Mouse (Mus musculus) yolk sac, embryonic 10.5 days (tissue): Measurements from ENCODE around the gene Gm21969.

ENCODE experiments used
- DNase-seq: peaks from one replicate; pipeline ENCODE4 v3.0.0-alpha.2; 2017; ENCODE audit warnings: low spot score

The Gm21969 gene

DNA sequence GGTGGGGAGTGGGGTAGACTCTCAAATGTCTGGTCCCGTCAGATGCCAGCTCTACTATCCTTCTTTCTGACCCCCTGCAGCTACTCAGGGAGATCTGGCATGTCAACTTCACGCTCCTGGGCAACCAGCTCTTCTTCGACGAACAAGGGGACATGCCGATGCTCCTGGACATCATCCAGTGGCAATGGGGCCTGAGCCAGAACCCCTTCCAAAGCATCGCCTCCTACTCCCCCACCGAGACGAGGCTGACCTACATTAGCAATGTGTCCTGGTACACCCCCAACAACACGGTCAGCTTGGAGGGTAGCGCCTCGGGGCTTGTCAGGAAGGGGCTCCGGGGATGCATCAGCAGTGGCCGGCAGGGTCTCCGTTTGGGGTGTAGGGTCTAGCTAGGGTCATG is 58.9 kb downstream of the Gm21969 start:
- no peak for DNase-seq

DNA sequence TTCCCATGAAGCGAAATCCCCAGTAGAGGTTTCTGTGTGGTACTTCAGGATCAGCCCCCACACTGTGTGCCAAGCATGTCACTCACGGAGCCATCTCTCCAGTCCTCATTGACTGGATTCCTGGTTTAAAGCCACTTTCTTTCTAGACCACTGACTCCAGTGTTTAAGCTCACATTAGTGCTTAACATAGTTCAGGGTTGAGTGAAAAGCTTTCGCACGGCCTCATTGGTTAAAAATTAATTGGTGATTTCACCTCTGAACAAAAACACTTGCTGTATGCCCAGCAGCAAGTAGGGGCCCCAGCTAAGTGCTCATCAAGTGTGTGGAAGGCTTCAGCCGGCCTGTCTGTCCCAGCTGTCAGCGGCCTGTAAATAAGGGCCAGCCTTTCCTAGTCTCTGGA is 64.6 kb downstream of the Gm21969 start:
- DNase-seq = no peak

DNA sequence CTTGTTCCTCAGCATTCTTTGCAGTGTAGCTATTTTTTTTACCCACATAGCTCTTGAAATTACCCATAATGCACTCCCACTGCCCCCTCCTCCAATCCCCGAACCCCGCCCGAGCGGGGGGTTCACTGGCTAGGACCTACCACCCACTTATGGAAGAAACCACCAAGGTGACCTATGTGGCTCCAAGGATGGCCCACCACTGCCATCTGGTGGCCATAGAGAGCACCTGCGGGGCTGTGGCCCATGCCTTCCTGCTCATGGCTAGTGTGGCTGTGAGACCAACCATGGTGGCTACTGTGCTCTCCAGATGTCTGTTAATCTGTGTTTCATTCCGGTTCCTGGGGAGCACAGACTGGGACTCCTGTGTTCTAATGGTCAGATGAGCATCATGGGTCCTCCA is 66.9 kb downstream of the Gm21969 start:
- DNase-seq = peak; percentile 44

DNA sequence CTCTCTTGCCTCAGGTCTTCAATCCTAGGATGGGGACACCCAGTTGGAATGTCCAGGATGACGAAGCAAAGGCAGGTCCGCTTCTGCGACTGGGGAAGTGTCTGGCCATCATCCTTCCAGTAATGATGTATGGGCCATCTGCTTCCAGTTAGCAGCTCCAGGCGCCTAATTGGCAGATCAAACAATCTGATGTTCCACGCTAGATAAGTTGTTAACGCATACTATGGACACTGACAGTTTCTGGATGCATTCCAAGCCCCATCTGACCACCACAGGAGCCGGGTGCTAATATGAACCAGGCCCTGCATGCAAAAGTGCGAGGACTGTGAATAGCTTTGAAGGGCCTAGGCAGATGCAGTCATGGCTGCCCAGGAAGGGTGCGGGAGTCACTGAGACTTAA is 72.7 kb downstream of the Gm21969 start:
- DNase-seq = no peak

DNA sequence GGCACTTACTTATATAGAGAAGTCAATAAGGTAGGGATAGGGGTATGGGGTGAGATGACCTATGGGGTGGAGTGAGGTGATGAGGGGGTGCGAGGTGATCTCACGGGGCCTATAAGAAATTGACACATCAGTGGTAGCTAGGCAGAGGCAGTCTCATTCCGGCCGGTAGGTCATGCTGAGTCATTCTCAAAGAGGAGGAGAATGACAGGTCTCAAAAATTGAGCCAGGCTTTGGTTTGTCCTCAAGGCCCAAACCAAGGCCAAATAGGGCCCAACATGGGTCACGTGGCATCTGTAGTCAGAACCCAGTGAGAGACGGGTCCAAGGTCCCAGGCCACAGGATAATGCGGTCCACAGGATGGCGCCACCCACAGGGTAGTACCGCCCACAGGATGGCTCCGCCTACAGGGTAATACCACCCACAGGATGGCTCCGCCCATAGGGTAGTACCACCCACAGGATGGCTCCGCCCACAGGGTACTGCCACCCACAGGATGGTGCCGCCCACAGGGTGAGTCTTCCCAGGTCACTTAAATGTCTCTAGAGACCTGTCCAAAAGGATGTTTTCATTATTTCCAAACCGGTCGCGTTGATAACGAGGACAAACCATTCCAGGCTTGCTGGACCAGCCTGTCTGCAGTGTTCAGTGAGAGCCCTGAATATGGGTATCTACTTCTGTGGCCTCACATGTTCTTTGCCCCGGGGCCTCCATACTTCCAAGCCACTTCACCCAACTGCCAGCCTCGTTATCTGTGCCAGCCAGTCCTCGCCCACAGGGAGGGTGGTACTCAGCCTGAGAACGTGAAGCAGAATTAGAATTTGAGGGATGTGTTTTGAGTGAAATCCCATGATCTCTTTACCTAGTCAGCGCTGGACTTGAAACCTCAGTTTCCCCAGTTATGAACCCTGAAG is 81.0 kb downstream of the Gm21969 start:
- no peak for DNase-seq

DNA sequence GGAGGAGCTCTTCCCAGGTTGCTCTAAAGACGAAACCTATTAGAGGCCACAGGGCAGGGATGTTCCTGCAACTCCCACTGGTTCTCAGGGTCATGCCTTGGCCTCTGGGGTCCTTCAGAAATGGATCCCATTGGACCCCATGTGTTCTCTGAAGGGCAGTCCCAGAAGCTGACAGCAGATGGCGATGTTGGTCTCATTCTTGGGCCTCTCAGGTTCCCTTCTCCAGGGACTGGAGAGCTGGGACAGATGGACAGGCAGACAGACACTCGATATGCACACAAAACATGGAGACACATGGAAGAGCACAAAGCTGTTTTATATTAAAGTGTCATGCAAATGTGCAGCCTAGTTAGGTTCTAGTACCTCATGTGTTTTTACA is 81.6 kb downstream of the Gm21969 start:
- no peak for DNase-seq

DNA sequence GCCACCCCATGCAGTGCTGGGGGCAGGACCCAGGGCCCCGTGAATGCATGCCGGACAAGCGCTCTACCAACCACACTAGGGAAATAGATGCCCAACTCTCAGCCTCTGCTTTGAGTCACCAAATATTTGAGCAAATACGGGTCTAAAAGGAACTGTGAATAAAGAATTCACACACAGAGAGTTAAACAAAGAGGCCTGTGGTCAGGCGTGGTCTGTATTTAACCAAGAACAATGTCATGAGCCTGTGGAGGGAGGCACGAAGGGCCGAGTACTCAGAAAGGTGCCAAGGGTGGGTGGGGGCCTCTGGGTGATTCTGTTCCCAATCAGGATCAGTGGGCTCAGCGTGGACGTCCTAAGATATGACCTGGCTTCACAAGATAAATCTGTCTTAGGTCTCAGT is 85.1 kb downstream of the Gm21969 start:
- DNase-seq = no peak

DNA sequence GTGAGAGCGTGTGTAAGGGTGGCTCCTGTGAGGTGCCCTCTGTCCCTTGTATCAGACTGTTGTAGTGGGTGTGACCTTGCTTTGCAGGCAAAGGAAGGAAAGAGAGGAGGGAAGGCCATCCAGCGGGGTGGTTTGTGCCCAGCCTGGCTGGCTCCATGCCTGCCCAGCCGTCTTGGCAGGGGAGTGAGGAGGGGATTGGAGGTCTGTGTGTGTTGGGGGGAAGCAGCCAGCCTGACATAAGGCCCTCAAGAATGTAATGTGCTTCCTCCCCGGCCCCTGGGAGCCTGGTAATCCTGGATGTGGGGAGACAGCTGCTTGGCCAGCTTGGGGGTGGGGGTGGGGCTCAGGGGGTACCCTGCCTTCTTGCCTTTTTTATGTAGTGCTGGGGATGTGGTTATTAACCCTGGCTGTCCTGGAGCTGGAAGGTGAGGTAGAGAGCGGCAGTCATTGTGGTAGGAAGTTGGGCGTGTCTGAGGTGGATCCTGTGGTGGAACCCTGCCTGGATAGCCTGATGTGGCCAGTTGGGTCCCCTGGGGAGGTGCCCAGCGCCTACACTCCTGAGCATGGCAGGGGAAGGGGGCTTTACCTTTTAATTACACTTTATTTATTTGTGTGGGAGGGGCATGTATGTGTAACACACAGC is 86.8 kb downstream of the Gm21969 start:
- DNase-seq = no peak

DNA sequence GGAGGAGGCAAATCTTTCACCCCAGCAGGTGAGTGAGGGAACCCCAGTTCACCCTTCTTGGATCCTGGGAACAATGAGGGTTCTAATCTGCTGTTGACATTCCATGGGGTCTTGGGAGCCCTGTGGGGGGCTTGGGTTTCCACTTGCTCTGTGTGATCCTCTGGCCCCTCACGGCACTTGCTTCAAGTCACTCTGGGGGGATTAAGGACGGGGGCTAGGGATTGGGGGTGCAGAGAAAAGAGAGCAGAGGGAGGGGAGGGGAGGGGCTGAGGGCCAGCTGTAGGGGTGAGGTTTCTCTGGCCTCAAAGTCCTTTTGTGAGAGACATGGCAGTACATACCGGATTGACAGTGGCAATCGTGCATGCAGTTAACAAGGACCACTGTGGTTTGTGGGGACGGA is 90.3 kb downstream of the Gm21969 start:
- no peak for DNase-seq

DNA sequence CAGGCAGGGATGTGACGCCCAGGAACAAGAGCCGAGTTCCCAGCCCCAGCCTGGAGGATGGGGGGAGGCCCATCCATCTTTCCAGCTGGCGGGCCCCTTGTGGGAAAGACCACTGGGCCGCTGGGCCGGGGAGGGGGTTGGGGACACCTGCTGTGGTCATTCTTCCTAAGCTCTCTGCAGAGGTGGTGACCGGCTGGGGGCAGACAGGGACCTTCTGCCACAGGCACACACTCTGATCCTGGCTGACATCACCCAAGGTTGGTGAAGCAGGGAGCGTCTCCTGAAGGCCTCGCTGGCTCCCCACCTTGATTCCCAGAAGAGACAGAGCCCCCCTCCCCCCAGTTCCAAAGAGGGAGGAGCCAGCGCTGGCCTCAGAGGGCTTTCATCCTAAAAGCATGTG is 94.8 kb downstream of the Gm21969 start:
- DNase-seq = no peak

DNA sequence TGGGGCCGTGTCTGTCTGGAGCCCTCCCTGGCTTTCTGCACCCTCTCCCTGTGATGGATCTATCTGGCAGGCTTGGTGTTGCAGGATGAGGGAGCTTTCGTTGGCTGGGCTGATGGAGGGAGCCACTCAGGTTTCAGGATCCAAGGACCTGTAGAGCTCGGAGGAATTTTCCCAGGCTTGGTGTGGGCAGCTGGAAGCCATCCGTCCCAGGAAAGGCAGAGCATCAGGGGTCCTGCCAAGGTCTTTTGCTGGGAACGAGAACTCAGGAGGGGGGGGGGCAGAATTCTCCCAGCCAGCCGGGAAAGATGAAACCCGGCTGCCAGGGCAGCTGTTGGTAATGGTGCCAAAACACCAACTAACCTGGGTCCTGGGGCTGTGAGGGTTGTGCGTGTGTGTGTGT is 95.6 kb downstream of the Gm21969 start:
- no peak for DNase-seq

DNA sequence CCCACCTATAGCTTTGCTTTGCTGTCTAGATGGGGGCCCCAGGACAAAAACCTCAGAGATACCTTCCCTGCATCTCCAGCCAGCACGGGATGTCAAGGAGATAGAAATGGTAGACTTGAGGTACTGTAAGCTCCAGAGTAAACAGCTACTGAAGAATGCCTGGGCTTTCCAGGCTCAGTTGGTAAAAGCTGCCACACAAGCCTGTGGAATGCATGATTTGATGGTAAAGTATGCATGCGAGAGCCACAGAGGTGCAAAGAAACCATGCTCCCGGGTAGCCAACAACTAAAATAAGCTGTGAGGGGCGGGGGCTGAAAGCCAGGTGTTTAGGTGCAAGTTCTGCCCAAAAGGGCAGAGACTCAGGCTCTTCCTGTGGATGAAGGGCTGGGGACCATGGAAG is 99.9 kb downstream of the Gm21969 start:
- no peak for DNase-seq

DNA sequence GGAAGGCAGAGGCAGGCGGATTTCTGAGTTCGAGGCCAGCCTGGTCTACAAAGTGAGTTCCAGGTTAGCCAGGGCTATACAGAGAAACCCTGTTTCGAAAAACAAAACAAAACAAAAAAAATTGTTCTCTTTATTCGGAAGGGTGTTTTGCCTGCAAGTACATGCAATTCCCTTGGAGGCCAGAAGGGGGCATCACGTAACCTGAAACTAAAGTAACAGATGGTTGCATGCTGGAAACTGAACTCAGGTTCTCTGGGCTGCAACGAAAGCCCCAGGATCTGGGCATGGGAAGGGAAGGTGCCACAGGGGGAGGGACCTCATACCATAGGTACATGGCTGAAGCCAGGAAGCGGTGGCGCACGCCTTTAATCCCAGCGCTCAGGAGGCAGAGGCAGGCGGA is 100.5 kb downstream of the Gm21969 start:
- no peak for DNase-seq

DNA sequence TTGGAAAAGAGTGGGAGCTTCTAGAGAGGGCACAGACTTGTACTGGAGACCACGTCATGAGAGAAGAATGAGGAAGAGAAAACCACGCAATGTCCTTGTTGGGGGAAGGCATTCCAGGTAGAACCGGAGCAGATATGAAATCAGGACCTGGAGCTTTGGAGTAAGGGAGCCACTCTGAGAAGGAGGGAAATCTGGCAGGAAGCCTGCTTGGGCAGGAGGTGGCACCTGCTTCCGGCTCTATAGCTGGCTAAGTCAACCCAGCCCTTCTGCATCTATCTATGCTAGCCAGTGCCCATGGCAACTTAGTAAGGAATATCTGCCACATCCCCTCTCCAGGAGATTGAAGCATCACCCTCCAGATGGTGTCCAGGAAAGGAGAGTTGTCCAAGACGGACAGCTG is 103.0 kb downstream of the Gm21969 start:
- no peak for DNase-seq

DNA sequence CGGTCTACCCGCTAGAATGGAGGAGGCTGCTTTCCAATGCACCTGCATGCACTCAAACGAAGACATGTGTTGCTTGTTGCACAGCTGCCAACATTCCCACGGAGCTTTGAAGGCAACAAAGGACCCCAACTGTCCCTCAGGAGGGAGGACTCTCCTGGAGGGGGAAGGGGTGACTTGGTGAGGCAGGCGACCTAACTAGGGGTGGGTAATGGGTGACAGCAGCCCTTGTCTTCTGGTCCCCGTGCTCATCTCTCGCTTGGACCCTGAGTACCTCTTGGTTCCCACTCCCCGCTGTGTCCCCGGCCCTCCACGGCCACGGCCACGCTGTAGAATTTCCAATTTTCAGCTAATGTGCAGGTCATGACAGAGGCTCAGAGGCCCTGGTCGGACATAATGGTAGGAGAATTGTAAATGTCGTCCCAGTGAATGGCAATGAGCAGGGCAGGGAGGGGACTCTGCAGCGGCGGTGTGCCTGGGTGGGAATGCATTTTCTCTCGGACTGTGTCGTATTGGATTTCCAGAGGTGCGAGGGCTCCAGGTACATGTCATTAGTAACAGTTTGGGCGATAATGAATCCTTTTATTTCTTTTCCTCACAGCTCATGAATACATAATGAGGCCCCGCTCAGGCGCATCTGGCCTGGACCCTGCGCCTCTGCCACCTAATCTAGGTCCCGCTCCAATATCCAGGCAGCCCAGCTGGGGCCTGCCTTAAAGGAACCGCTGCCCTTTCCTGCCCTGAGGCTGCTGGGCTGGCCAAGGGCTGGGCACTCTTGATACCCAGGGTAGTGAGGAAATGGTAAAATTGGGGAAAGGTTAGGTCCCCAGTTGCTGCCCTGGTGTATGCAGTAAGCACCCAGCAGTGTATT is 107.7 kb downstream of the Gm21969 start:
- no peak for DNase-seq
